Mouse (Mus musculus) Patski (cell line): ENCODE data around the gene Icos. TPM values are rescaled to one million over a fixed set of nuclear protein-coding genes. Genes with fewer than 3 reads are reported as not detected.
A peak's percentile ranks its signal among the peaks of the same experiment; 100 is the strongest.

Source experiments
- ATAC-seq: fragments of 100-300 bp; one replicate; pipeline ENCODE4 v1.8.0; 2021
- CTCF ChIA-PET: fragments of 350-600 bp; sonication (Branson Sonifier 250); formaldehyde crosslinking; loops from one replicate; lab custom pipeline; 2022; ENCODE audit warnings: inconsistent platforms; lab: Charles Lee
- POLR2A ChIA-PET: fragments of 350-600 bp; sonication (Branson Sonifier 250); formaldehyde crosslinking; loops from one replicate; lab custom pipeline; 2022; ENCODE audit warnings: antibody characterized with exemption, inconsistent platforms; lab: Charles Lee
- DNase-seq: peaks from one replicate; pipeline ENCODE4 v3.0.0-alpha.2; 2011; ENCODE audit warnings: low read depth, low spot score
- H3K27me3 ChIP-seq: fragments of 371-371 bp; one replicate; pipeline ENCODE4 v1.5.1; 2021
- CTCF ChIP-seq: fragments of 100-300 bp; IDR thresholded peaks from one replicate; pipeline ENCODE4 v1.5.1; 2021
- in situ Hi-C: fragments of 300-500 bp; cut with MboI; formaldehyde crosslinking; loops from 3 replicates; pipeline ENCODE4 v1.11.1; 2018; ENCODE audit warnings: low pct_unique_long_range_greater_than_20kb, mixed read lengths
- polyA plus RNA-seq: library from polyadenylated mRNA; unstranded; gene quantifications from one replicate; pipeline ENCODE4 v1.2.3, GENCODE M21; 2021

Icos gene
- polyA plus RNA-seq, 1 experiment from 2014 or later = 0.01 TPM

DNA sequence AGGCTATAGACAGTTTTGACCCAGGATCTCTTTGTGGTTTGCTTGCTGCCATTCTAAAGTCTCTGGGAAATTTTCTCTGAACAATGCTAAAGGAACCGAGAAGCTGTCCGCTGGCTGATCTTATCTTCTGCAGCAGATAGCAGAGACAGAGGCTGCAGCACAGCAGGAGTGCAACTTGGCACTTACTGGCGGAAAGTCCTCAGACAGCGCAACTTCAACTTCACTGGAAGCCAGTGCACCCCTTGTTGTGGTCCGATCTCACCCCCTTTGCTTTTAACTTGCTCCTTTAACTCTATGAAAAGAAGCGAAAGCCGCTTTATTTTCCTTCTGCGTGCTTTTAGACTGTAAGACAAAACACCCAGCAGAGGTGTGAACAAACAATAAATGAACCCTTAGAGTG is 12.6 kb downstream of the Icos start:
- CTCF ChIA-PET = no interaction called here
- in situ Hi-C loops = no loop called here
- DNase-seq (no peak), ATAC-seq (no peak)
- POLR2A ChIA-PET = no interaction called here
- peaks cover 4% of the 10 kb centered on the region for H3K27me3 ChIP-seq
- no peak for TF ChIP-seq CTCF

DNA sequence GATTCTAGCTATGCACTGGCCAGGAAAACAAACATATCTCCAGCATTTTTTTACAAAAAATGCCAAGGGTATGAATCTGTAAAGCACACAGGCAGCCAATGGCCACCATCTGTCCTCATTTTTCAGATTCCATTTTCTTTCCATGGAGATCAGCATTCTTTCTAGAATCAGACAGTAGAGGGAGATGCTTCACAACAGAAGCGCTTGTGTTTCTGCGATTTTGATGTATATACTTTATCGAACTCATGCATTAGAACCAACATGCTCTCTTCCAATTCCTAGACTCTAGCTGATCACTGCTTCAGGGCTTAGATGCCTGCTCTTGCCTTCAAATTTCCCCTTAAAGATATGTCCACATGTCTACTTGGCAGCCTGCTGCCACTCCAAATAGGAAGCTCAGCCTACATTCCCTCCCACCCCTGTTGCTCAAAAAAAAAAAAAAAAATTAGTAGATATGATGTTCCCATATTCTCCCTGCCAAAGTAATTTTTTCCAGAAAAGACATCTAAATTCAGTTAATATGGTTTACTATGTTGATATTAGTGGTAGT is 20.4 kb downstream of the Icos start:
- ATAC-seq (no peak), DNase-seq (no peak)
- in situ Hi-C loops = no loop called here
- TF ChIP-seq CTCF = peak; percentile 28
- no peaks in the 10 kb centered on the region for H3K27me3 ChIP-seq
- POLR2A ChIA-PET = interaction anchor here (0.6 kb wide), 1 partner anchor 89 kb away, joined by 3 read pairs; no protein-coding TSS in a partner anchor
- CTCF ChIA-PET = interaction anchor here (0.9 kb wide), 1 partner anchor 11 kb away, joined by 3 read pairs; no protein-coding TSS in a partner anchor

- in situ Hi-C loops = no loop called here
- no peak for ATAC-seq
- no peaks in the 10 kb centered on the region for H3K27me3 ChIP-seq
- DNase-seq = no peak
- no peak for TF ChIP-seq CTCF
- ChIA-PET CTCF (no interaction called here), POLR2A (no interaction called here)
Observed at GRCm38 (mm10) chr1:60998689-60999088, 21.0 kb downstream of the Icos start.

- ATAC-seq (no peak), DNase-seq (no peak)
- TF ChIP-seq CTCF = no peak
- H3K27me3 ChIP-seq = peaks cover 5% of the 10 kb centered on the region
- in situ Hi-C loops = no loop called here
- CTCF ChIA-PET = no interaction called here
- POLR2A ChIA-PET = no interaction called here
Observed at GRCm38 (mm10) chr1:61001786-61002354, 24.1 kb downstream of the Icos start.

DNA sequence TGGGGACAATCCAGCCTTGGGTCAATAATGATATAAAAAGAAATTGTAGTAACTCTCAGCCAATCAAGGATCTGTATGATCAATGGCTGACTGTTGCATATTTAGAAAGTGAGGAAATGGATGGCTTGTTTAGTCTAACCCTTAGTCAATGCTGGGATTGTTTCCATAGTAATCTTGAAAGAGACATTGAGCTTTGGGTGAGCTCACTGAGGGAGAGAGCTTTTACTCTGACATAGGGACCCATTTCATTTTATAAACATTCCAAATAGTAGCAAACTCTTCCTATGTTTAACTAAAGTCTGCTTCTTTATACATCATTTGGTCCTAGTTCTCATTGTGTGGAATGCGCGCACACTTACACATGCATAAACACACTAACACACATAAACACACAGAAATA is 28.5 kb downstream of the Icos start:
- in situ Hi-C loops = no loop called here
- DNase-seq = no peak
- POLR2A ChIA-PET = interaction anchor here (0.6 kb wide), 1 partner anchor 10 kb away, joined by 5 read pairs; no protein-coding TSS in a partner anchor

GRCm38 (mm10) chr1:61007516-61007915 is 29.8 kb downstream of the Icos start:
- CTCF ChIA-PET = no interaction called here
- no peak for DNase-seq
- POLR2A ChIA-PET = no interaction called here
- H3K27me3 ChIP-seq = peaks cover 15% of the 10 kb centered on the region
- no peak for ATAC-seq
- TF ChIP-seq CTCF = no peak
- in situ Hi-C loops = no loop called here

More for the DNA sequence above, 28.5 kb downstream of the Icos start:
- no peak for ATAC-seq
- no peak for TF ChIP-seq CTCF
- CTCF ChIA-PET = no interaction called here
- peaks cover 15% of the 10 kb centered on the region for H3K27me3 ChIP-seq

- no peak for DNase-seq
Observed at GRCm38 (mm10) chr1:61016578-61017118, 38.9 kb downstream of the Icos start.

GRCm38 (mm10) chr1:61026712-61027111 is 49.0 kb downstream of the Icos start:
- ATAC-seq = no peak
- H3K27me3 ChIP-seq = no peaks in the 10 kb centered on the region
- TF ChIP-seq CTCF = no peak
- no peak for DNase-seq
- in situ Hi-C loops = no loop called here
- ChIA-PET POLR2A (no interaction called here), CTCF (interaction anchor here (1.2 kb wide), 1 partner anchor 11 kb away, joined by 3 read pairs; no protein-coding TSS in a partner anchor)

More at GRCm38 (mm10) chr1:61016578-61017118, 38.9 kb downstream of the Icos start:
- no peak for ATAC-seq
- no peak for TF ChIP-seq CTCF
- CTCF ChIA-PET = no interaction called here
- in situ Hi-C loops = no loop called here
- peaks cover 6% of the 10 kb centered on the region for H3K27me3 ChIP-seq
- POLR2A ChIA-PET = no interaction called here

- in situ Hi-C loops = no loop called here
- CTCF ChIA-PET = no interaction called here
- no peak for TF ChIP-seq CTCF
- no peaks in the 10 kb centered on the region for H3K27me3 ChIP-seq
- POLR2A ChIA-PET = no interaction called here
- no peak for DNase-seq
- no peak for ATAC-seq
Observed at GRCm38 (mm10) chr1:61027519-61027918, 49.8 kb downstream of the Icos start.

GRCm38 (mm10) chr1:61029919-61030318 is 52.2 kb downstream of the Icos start:
- TF ChIP-seq CTCF = no peak
- ATAC-seq (no peak), DNase-seq (no peak)
- CTCF ChIA-PET = interaction anchor here (1.1 to 1.7 kb wide), 2 partner anchors 11 to 63 kb away, joined by 3 read pairs; no protein-coding TSS in a partner anchor
- H3K27me3 ChIP-seq = no peaks in the 10 kb centered on the region
- POLR2A ChIA-PET = no interaction called here
- in situ Hi-C loops = no loop called here

GRCm38 (mm10) chr1:61030532-61030931 is 52.8 kb downstream of the Icos start:
- TF ChIP-seq CTCF = no peak
- DNase-seq (no peak), ATAC-seq (no peak)
- ChIA-PET POLR2A (no interaction called here), CTCF (interaction anchor here (0.7 to 1.7 kb wide), 3 partner anchors 11 to 63 kb away, joined by 3 read pairs; no protein-coding TSS in a partner anchor)
- H3K27me3 ChIP-seq = no peaks in the 10 kb centered on the region
- in situ Hi-C loops = no loop called here
